Mouse (Mus musculus) hindbrain, embryonic 11.5 days (tissue): ENCODE measurements at regions not wholly inside any gene's neighbourhood (a gene's known extent, or its start where the extent isn't known, plus 50 kb on each side); places are given as distances from the start of the nearest gene placed in this dataset.

Source experiments
- ATAC-seq: fragments of 200-750 bp; cut with Nextera tagmentation; 2 replicates; pipeline ENCODE4 v1.8.0; 2017; ENCODE audit warnings: mild to moderate bottlenecking, moderate TSS enrichment, moderate library complexity; ENCODE audit not compliant: low FRiP score
- DNase-seq: peaks from one replicate; pipeline ENCODE4 v3.0.0-alpha.2; 2015; ENCODE audit warnings: low spot score
- H3K27ac ChIP-seq: fragments of 300-500 bp; sonication (generic); 2 replicates; pipeline ENCODE4 v1.5.1; 2014; ENCODE audit warnings: mild to moderate bottlenecking, low read depth, low read length
- H3K27me3 ChIP-seq: fragments of 300-500 bp; sonication (generic); 2 replicates; pipeline ENCODE4 v1.6.1; 2014; ENCODE audit warnings: mild to moderate bottlenecking, low read length, moderate library complexity, mixed read lengths; ENCODE audit not compliant: control insufficient read depth, insufficient read depth
- H3K36me3 ChIP-seq: fragments of 300-500 bp; sonication (generic); 2 replicates; pipeline ENCODE4 v1.6.1; 2014; ENCODE audit warnings: mild to moderate bottlenecking, low read length, moderate library complexity, mixed read lengths; ENCODE audit not compliant: control insufficient read depth, insufficient read depth
- H3K4me1 ChIP-seq: fragments of 300-500 bp; sonication (generic); replicated peaks from 2 replicates; pipeline ENCODE4 v1.6.1; 2014; ENCODE audit warnings: low read length, mixed read lengths; ENCODE audit not compliant: control insufficient read depth, insufficient read depth
- H3K4me2 ChIP-seq: fragments of 300-500 bp; sonication (generic); replicated peaks from 2 replicates; pipeline ENCODE4 v1.6.1; 2014; ENCODE audit warnings: mild to moderate bottlenecking, low read depth, low read length
- H3K4me3 ChIP-seq: fragments of 300-500 bp; sonication (generic); 2 replicates; pipeline ENCODE4 v1.5.1; 2014; ENCODE audit warnings: low read depth, low read length
- H3K9ac ChIP-seq: fragments of 300-500 bp; sonication (generic); 2 replicates; pipeline ENCODE4 v1.6.1; 2014; ENCODE audit warnings: low read depth, low read length
- H3K9me3 ChIP-seq: fragments of 300-500 bp; sonication (generic); 2 replicates; pipeline ENCODE4 v1.6.1; 2016; ENCODE audit warnings: low read length; ENCODE audit not compliant: control insufficient read depth
- WGBS: fragments of 180-500 bp; shearing (Covaris S2); extraction: QIAGEN DNeasy Blood & Tissue Kit; methylation state at CpG from one replicate; pipeline ENCODE4 v1.1.7; 2014; 5-methylcytosine and 5-hydroxymethylcytosine counted together

DNA sequence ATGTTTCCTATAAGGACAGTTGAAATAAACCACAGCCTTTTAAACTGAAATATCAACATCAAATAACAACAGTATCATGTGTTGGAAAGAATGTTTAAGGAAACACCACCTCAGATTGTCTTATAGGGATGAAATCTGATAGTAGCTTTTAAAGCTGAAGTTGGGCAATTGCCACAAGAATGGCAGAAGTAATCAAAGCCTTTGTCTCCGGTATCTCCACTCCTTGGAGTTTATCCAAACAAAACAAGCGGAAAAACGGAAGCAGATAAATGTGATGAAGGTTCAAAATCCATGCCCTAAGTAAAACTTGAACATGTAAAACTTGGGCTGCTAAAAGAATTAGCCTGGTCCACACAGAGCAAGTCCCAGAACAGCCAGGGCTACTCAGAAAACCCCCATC is 93.6 kb downstream of the Rnd3 start:
- H3K9me3 ChIP-seq: no peaks in the 10 kb centered on the region
- WGBS: 62% methylated on average over 3 of the region's 3 CpGs
- H3K4me3 ChIP-seq: no peak overlapping the region
- no peaks in the 10 kb centered on the region for H3K27me3 ChIP-seq
- H3K9ac ChIP-seq: no peak overlapping the region
- DNase-seq (no peak), ATAC-seq (no peak)
- no peak overlapping the region for H3K27ac ChIP-seq
- H3K36me3 ChIP-seq: no peaks in the 10 kb centered on the region
- no peaks in the 10 kb centered on the region for H3K4me1 ChIP-seq
- H3K4me2 ChIP-seq: no peak overlapping the region

GRCm38 (mm10) chr2:51049834-51050170 is 99.1 kb downstream of the Rnd3 start:
- Histone ChIP-seq H3K27me3 (no peaks in the 10 kb centered on the region), H3K4me2 (no peak overlapping the region), H3K4me1 (no peaks in the 10 kb centered on the region), H3K9me3 (no peaks in the 10 kb centered on the region), H3K36me3 (no peaks in the 10 kb centered on the region), H3K4me3 (no peak overlapping the region), H3K9ac (no peak overlapping the region), H3K27ac (no peak overlapping the region)
- no peak for ATAC-seq
- WGBS: 39% methylated on average over 3 of the region's 3 CpGs
- DNase-seq: no peak

DNA sequence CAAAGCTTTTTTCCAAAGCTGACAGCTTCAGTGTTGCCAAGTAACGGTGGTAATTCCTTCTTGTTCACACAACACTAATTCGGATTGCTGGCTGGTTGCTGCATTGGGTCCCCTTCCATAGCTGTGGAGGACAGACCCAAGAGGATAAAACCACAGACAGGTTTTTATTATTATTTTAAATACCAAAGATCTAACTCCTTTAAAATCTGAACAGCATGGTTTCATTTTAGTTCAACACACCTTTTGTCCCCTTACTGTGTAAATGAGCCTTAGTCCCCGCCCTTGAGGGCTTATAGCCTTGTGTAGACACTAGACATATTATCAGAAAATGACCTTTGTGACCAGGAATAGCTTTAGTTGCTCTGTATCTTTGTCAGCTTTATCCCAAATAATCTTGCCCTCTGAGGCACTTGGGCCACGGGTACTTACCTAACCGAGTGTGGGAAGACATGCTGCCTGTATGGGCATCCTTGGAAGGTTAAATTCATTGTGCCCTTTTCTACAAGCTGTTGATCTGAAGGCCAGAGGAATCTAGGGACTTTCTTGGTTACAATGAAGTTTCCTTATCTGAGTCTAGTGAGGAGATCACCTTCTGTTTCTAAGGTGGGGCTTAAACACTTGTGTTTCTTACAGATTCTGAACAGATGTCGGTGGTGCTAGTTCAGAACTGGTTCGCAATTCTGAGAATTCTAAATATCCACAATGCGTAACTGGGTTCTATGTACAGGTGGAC is 99.6 kb downstream of the Rnd3 start:
- ATAC-seq: no peak
- no peak overlapping the region for H3K4me3 ChIP-seq
- 70% methylated on average over 8 of the region's 8 CpGs for WGBS

GRCm38 (mm10) chr2:51047520-51047919 is 101.4 kb downstream of the Rnd3 start:
- 60% methylated on average over 5 of the region's 5 CpGs for WGBS
- H3K36me3 ChIP-seq: no peaks in the 10 kb centered on the region
- H3K27me3 ChIP-seq: no peaks in the 10 kb centered on the region
- no peak overlapping the region for H3K4me2 ChIP-seq
- no peak for ATAC-seq
- no peak overlapping the region for H3K9ac ChIP-seq
- H3K27ac ChIP-seq: no peak overlapping the region
- H3K4me3 ChIP-seq: no peak overlapping the region
- no peaks in the 10 kb centered on the region for H3K9me3 ChIP-seq
- no peaks in the 10 kb centered on the region for H3K4me1 ChIP-seq
- DNase-seq: no peak

More for the DNA sequence above, 99.6 kb downstream of the Rnd3 start:
- no peaks in the 10 kb centered on the region for H3K9me3 ChIP-seq
- no peak overlapping the region for H3K27ac ChIP-seq
- H3K36me3 ChIP-seq: no peaks in the 10 kb centered on the region
- no peak for DNase-seq
- no peak overlapping the region for H3K4me2 ChIP-seq
- no peak overlapping the region for H3K9ac ChIP-seq
- no peaks in the 10 kb centered on the region for H3K27me3 ChIP-seq
- no peaks in the 10 kb centered on the region for H3K4me1 ChIP-seq

DNA sequence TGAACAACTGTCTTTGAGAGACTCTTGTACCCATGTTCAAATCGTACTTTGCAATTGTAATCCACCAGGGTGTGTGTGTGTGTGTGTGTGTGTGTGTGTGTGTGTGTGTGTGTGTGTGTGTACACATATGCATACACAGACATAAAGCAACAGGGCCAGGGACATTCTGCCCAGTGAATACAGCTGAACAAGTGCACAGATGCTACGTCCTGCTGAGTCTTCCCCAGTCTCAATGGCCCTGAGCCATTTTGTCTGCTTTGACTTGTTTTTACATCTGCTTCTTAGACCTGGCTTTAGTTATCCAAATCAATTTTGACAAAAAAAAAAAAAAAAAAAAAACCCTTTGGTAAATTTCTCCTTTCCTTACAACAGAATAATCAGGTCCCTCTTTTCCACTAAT is 103.3 kb downstream of the Rnd3 start:
- no peak overlapping the region for H3K4me2 ChIP-seq

GRCm38 (mm10) chr2:51041101-51041500 is 107.8 kb downstream of the Rnd3 start:
- no peak for ATAC-seq

More for the DNA sequence above, 103.3 kb downstream of the Rnd3 start:
- no peak overlapping the region for H3K9ac ChIP-seq
- ATAC-seq: no peak
- no peak for DNase-seq
- no peaks in the 10 kb centered on the region for H3K27me3 ChIP-seq
- no peak overlapping the region for H3K4me3 ChIP-seq
- no peaks in the 10 kb centered on the region for H3K4me1 ChIP-seq
- no peaks in the 10 kb centered on the region for H3K9me3 ChIP-seq
- WGBS: 71% methylated on average over 2 of the region's 2 CpGs
- H3K27ac ChIP-seq: no peak overlapping the region
- no peaks in the 10 kb centered on the region for H3K36me3 ChIP-seq

GRCm38 (mm10) chr2:51038685-51039084 is 110.2 kb downstream of the Rnd3 start:
- 70% methylated on average over 6 of the region's 6 CpGs for WGBS
- ATAC-seq: peak; percentile 10; the same call in 1 of the 2 replicates

More at GRCm38 (mm10) chr2:51041101-51041500, 107.8 kb downstream of the Rnd3 start:
- no peaks in the 10 kb centered on the region for H3K9me3 ChIP-seq
- H3K4me2 ChIP-seq: no peak overlapping the region
- H3K27ac ChIP-seq: no peak overlapping the region
- no peak overlapping the region for H3K4me3 ChIP-seq
- H3K27me3 ChIP-seq: no peaks in the 10 kb centered on the region
- no peak overlapping the region for H3K9ac ChIP-seq
- DNase-seq: no peak
- 62% methylated on average over 7 of the region's 7 CpGs for WGBS
- H3K4me1 ChIP-seq: no peaks in the 10 kb centered on the region
- H3K36me3 ChIP-seq: no peaks in the 10 kb centered on the region

GRCm38 (mm10) chr2:51036995-51037394 is 111.9 kb downstream of the Rnd3 start:
- no peak overlapping the region for H3K27ac ChIP-seq
- no peak overlapping the region for H3K4me3 ChIP-seq
- H3K36me3 ChIP-seq: no peaks in the 10 kb centered on the region
- H3K27me3 ChIP-seq: no peaks in the 10 kb centered on the region
- DNase-seq: no peak
- no peaks in the 10 kb centered on the region for H3K4me1 ChIP-seq
- no peak overlapping the region for H3K9ac ChIP-seq
- no peak for ATAC-seq
- H3K9me3 ChIP-seq: no peaks in the 10 kb centered on the region
- H3K4me2 ChIP-seq: no peak overlapping the region
- 85% methylated on average over 5 of the region's 5 CpGs for WGBS

More at GRCm38 (mm10) chr2:51038685-51039084, 110.2 kb downstream of the Rnd3 start:
- H3K9ac ChIP-seq: no peak overlapping the region
- H3K27ac ChIP-seq: no peak overlapping the region
- no peaks in the 10 kb centered on the region for H3K9me3 ChIP-seq
- no peaks in the 10 kb centered on the region for H3K27me3 ChIP-seq
- no peaks in the 10 kb centered on the region for H3K36me3 ChIP-seq
- no peak overlapping the region for H3K4me3 ChIP-seq
- H3K4me1 ChIP-seq: no peaks in the 10 kb centered on the region
- no peak overlapping the region for H3K4me2 ChIP-seq
- DNase-seq: no peak

DNA sequence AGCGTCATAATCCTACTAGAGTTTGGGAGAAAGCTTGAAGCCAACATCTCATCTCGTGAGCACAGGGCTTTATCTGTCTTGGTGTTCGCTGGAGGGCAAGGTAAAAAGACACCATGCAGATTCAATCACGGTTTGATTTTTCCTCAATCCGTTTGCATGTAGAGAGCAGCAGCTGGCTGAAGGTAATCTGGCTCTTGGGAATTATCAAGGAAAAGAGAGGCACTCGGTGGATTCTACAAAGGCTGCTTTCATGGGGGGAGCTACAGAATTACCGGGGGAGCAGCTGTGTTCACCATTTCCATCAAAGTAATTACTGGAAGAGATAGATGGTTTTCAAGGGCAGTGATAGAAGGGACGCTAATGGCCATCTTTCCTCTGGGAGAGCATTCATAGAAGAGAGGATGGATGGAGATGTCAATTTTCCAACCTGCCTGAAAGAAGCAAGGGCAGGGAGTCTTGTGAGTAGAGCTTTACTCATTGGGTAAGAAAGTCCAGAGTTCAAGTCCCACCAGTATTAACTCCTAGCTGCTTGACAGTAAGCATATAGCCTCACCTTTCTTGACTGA is 112.6 kb downstream of the Rnd3 start:
- Histone ChIP-seq H3K36me3 (no peaks in the 10 kb centered on the region), H3K4me2 (no peak overlapping the region), H3K27ac (no peak overlapping the region), H3K27me3 (no peaks in the 10 kb centered on the region), H3K4me3 (no peak overlapping the region), H3K9me3 (no peaks in the 10 kb centered on the region), H3K4me1 (no peaks in the 10 kb centered on the region), H3K9ac (no peak overlapping the region)
- peak; percentile 40 for DNase-seq
- ATAC-seq: peak; percentile 63; the same call in 1 of the 2 replicates
- WGBS: 60% methylated on average over 8 of the region's 8 CpGs
